Mouse (Mus musculus) yolk sac, embryonic 10.5 days (tissue): ENCODE measurements around the gene Adcy2.
A peak's percentile ranks its signal among the peaks of the same experiment; 100 is the strongest.

Experiments used
- DNase-seq: peaks from one replicate; pipeline ENCODE4 v3.0.0-alpha.2; 2017; ENCODE audit warnings: low spot score

Adcy2 gene

GRCm38 (mm10) chr13:68622792-68623191 is 376.5 kb downstream of the Adcy2 start:
- DNase-seq, result no peak

GRCm38 (mm10) chr13:68607652-68608405 is 391.5 kb downstream of the Adcy2 start:
- no peak for DNase-seq

- DNase-seq, result peak; percentile 58
Observed at GRCm38 (mm10) chr13:68605689-68606126, 393.6 kb downstream of the Adcy2 start.

- no peak for DNase-seq
Observed at GRCm38 (mm10) chr13:68603085-68603484, 396.3 kb downstream of the Adcy2 start.

- no peak for DNase-seq
Observed at GRCm38 (mm10) chr13:68601184-68601583, 398.2 kb downstream of the Adcy2 start.

GRCm38 (mm10) chr13:68598953-68599352 is 400.4 kb downstream of the Adcy2 start:
- no peak for DNase-seq

GRCm38 (mm10) chr13:68597667-68598066 is 401.7 kb downstream of the Adcy2 start:
- peak; percentile 26 for DNase-seq

GRCm38 (mm10) chr13:68597199-68597598 is 402.1 kb downstream of the Adcy2 start, which contains the start of gene 1700001L19Rik:
Gene 1700001L19Rik, plus strand, starts transcription at chr13:68597421.
- DNase-seq, result no peak

GRCm38 (mm10) chr13:68593797-68594196 is 405.5 kb downstream of the Adcy2 start:
- no peak for DNase-seq

GRCm38 (mm10) chr13:68588352-68588751 is 411.0 kb downstream of the Adcy2 start:
- DNase-seq, result no peak

- DNase-seq, result no peak
Observed at GRCm38 (mm10) chr13:68585441-68585840, 413.9 kb downstream of the Adcy2 start.

GRCm38 (mm10) chr13:68583961-68584360 is 415.4 kb downstream of the Adcy2 start:
- DNase-seq, result no peak

GRCm38 (mm10) chr13:68582517-68582780 is 416.9 kb downstream of the Adcy2 start:
- DNase-seq, result no peak

GRCm38 (mm10) chr13:68581747-68582516 is 417.4 kb downstream of the Adcy2 start, which contains the start of the genes Mtrr and Fastkd3:
Gene Mtrr, minus strand, starts transcription at chr13:68582149.
Gene Fastkd3, plus strand, starts transcription at chr13:68582234.
- peak; percentile 97 for DNase-seq

- DNase-seq, result no peak
Observed at GRCm38 (mm10) chr13:68581086-68581740, 418.1 kb downstream of the Adcy2 start.

GRCm38 (mm10) chr13:68577945-68578344 is 421.4 kb downstream of the Adcy2 start:
- no peak for DNase-seq

GRCm38 (mm10) chr13:68574398-68574797 is 424.9 kb downstream of the Adcy2 start:
- no peak for DNase-seq

- peak; percentile 31 for DNase-seq
Observed at GRCm38 (mm10) chr13:68572966-68573913, 426.1 kb downstream of the Adcy2 start.

GRCm38 (mm10) chr13:68572247-68572646 is 427.1 kb downstream of the Adcy2 start:
- no peak for DNase-seq
